Mouse (Mus musculus) layer of hippocampus, adult 2 months (tissue): ENCODE data around the gene Atp8a1. TPM values are rescaled to one million over a fixed set of nuclear protein-coding genes. Genes with fewer than 3 reads are reported as not detected.
A peak's percentile ranks its signal among the peaks of the same experiment; 100 is the strongest.

ENCODE experiments used
- DNase-seq, 2 experiments: peaks; one replicate each; pipeline ENCODE4 v3.0.0; 2022; ENCODE audit warnings: low spot score in 2 of 2
- H3K27ac ChIP-seq: fragments of 200-600 bp; 2 replicates; pipeline ENCODE4 v1.8.1; 2022
- H3K4me3 ChIP-seq: fragments of 200-600 bp; 2 replicates; pipeline ENCODE4 v1.8.1; 2022; ENCODE audit warnings: mild to moderate bottlenecking
- CTCF ChIP-seq: fragments of 200-600 bp; conservative IDR thresholded peaks from 2 replicates; pipeline ENCODE4 v1.8.1; 2022; ENCODE audit warnings: antibody characterized with exemption, mild to moderate bottlenecking, moderate library complexity
- total RNA-seq, 2 experiments: library from RNA; stranded (reverse); gene quantifications; 2 replicates each; pipeline ENCODE4 v1.2.3; 2021

Atp8a1 gene
- total RNA-seq, 2 experiments from 2014 or later: 175 to 184 TPM

GRCm38 (mm10) chr5:67609520-67609837 is 237.8 kb downstream of the Atp8a1 start:
- no peak for DNase-seq
- Histone ChIP-seq H3K4me3 (no peak overlapping the region), H3K27ac (no peak overlapping the region)
- TF ChIP-seq CTCF: no peak

DNA sequence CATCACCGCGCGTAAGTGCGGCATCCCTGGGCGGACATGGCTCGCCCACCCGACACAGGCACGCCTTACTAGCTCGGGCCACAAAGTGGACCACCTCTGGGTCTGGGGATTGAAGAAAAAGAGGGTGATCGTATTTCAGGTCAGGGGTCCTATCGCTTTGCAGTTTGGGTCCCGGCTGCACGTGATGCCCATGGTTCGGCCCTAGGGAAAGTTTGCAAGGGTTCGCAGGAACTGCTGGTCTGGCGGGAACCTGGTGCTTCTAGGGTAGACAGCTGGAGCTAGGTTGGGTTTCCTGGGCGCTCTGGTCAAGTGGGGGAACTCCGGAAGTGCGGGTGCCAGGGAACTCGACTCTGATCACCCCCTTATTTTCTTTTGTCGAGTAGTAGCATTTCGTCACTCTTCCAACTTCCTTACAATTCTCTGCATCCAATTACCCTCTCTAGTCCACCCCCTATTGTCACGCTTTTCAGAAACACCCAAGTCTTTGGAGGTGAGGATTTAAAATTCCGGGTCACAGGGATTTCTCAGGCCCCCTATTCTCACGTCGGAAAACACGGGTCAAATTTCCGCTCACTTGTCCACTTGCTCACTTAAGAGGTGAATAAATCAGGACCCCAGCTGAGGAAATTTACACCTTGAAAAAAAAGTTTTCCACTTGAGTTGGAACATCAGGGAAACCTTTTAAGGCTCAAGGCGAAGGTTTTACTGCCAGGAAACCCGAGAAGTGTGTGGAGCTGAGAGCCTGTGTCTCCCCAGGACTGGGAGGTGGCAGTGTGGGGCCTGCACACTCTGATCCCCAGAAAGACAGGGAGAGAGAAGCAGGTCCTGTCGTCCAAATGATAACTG is 238.3 kb downstream of the Atp8a1 start:
- H3K4me3 ChIP-seq: peak overlapping the region; percentile 40
- TF ChIP-seq CTCF: no peak
- H3K27ac ChIP-seq: no peak overlapping the region
- DNase-seq: no peak

GRCm38 (mm10) chr5:67607804-67608673 is 239.2 kb downstream of the Atp8a1 start, which contains the start of gene Shisa3:
TSS of gene Shisa3 (plus strand) at chr5:67607882.
- TF ChIP-seq CTCF: no peak

DNA sequence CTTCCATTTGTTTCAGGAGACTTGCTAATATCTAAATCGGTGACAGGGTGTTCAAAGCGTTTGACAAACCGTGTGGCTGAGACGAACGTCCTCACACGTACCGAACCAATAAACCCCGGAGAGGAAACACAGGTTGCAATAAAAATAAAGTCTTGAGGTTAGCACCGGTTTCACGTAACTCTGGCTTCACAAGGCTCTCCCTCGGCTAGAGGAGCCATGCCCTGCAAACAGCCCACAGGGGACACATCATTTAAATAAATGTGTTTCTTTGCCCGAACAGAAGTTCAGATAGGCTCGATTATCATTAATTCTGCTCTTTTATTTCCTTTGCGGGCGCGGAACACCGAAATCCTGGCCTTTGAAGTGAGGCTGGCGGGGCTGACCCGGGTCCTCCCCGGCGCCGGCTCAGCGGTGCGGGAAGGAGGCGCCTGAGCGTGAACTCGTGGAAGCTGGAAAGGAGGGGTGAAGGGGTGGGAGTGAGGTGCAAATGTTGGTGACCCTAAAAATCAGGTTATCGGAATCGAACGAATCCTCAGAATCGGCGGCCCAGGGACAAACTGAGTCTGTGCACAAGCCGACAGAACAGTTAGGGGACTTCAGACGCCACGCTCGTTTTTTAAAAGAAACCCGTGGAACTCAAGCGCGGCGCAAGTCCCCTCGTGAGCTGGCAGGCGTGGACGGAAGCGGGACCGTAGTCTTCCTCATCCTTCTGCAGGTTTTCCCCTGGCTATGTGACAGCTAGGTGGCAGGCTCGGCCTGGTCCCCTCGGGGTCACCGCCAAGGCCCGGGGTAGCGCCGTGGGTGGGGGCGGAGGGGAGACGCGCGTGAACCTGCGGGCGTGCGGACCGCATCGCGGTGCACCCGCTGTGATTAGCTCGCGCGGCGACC is 240.1 kb downstream of the Atp8a1 start:
- no peak for DNase-seq
- H3K4me3 ChIP-seq: peak overlapping the region; percentile 40
- no peak for TF ChIP-seq CTCF
- H3K27ac ChIP-seq: no peak overlapping the region

More at GRCm38 (mm10) chr5:67607804-67608673, 239.2 kb downstream of the Atp8a1 start, which contains the start of gene Shisa3:
- DNase-seq: no peak
- no peak within 1 kb of the TSS for H3K27ac ChIP-seq
- peak within 1 kb of the TSS; percentile 40 for H3K4me3 ChIP-seq

DNA sequence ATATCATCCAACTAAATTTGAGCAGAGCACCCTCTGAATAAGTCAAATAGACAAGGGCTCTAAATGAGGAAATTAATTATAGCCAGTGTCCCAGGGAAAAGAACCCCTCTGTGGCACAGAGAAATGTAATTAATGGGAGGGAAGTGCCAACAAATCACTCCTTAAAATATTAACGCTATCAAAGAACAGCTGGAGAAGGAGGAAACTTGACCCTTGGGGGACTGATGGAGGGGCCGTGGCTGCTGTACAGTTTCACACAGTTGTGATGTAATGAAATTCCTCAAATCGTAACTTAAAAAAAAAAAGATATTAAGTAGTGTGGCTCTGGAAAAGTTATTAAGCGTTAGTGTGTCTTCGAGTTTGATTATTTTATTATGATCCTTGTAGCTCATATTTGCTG is 241.3 kb downstream of the Atp8a1 start:
- DNase-seq: no peak
- no peak for TF ChIP-seq CTCF
- H3K27ac ChIP-seq: no peak overlapping the region
- H3K4me3 ChIP-seq: no peak overlapping the region

- no peak overlapping the region for H3K27ac ChIP-seq
- H3K4me3 ChIP-seq: no peak overlapping the region
- TF ChIP-seq CTCF: no peak
- DNase-seq: no peak
Measured at GRCm38 (mm10) chr5:67599935-67600334, 247.3 kb downstream of the Atp8a1 start.

DNA sequence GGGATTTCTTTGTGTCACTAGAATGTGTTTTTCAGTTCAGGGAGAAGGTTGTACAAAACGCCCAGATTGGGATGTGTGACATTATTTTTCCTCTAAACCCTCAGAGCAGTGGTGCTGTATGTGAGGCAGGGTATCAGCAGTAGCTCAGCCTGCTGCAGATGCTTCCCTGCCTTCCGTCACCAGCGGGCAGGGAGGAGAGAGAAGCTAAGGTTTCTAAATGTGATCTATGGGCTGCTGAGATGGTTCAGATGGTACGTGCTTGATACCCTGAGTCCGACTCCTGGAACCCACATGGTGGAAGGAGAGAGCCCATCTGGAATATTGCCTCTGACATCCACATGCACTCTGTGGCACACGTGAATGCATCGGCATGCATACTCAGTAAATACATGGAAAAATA is 251.6 kb downstream of the Atp8a1 start:
- DNase-seq: no peak
- Histone ChIP-seq H3K27ac (no peak overlapping the region), H3K4me3 (no peak overlapping the region)
- TF ChIP-seq CTCF: no peak

GRCm38 (mm10) chr5:67595070-67595469 is 252.2 kb downstream of the Atp8a1 start:
- no peak overlapping the region for H3K27ac ChIP-seq
- no peak for DNase-seq
- no peak overlapping the region for H3K4me3 ChIP-seq
- no peak for TF ChIP-seq CTCF

GRCm38 (mm10) chr5:67579725-67580633 is 267.3 kb downstream of the Atp8a1 start:
- Histone ChIP-seq H3K4me3 (no peak overlapping the region), H3K27ac (no peak overlapping the region)
- DNase-seq: peak in 1 of 2 experiments; percentile 16
- peak; percentile 72 for TF ChIP-seq CTCF

DNA sequence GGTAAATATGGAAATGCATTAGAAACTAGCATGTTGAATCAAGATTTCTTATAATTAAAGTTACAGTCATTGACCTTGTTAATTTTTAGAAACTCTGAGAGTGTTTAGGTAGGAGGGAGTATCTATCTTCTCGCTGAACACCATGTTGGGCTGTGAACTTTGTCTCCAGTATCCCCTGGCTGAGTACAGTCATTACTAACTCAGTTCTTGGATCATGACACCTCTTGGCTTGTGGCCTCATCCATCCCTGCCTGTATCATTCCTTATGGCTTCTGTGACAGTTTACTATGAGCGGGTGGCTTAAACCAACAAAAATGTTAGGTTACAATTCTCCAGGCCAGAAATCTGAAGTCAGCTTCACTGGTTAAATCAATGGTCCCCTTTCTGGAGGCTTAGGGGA is 271.5 kb downstream of the Atp8a1 start:
- DNase-seq: no peak
- no peak for TF ChIP-seq CTCF
- Histone ChIP-seq H3K4me3 (no peak overlapping the region), H3K27ac (no peak overlapping the region)

DNA sequence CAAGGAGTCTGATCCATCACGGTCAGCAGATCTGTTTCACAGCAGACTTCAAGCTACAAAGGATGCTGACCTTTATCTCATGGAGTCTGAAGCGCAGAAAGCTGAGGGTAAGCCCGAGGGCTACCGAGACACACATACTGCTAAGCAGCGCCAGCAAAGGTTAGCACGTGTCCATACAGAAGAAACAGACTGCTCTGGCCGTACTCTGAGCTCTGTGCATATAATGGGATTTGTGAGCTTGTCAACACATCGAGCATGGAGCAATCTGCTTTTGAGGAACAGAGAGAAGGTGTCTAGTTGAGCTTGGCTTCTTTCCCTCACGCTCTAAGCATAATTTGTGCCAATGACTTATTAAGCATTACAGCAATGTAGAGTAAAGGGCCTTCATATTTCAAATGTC is 273.2 kb downstream of the Atp8a1 start:
- no peak for TF ChIP-seq CTCF
- no peak overlapping the region for H3K4me3 ChIP-seq
- DNase-seq: no peak

More for the DNA sequence above, 273.2 kb downstream of the Atp8a1 start:
- no peak overlapping the region for H3K27ac ChIP-seq
